ENCODE assay signal across 16 mouse cellular contexts in the genomic region with DNA sequence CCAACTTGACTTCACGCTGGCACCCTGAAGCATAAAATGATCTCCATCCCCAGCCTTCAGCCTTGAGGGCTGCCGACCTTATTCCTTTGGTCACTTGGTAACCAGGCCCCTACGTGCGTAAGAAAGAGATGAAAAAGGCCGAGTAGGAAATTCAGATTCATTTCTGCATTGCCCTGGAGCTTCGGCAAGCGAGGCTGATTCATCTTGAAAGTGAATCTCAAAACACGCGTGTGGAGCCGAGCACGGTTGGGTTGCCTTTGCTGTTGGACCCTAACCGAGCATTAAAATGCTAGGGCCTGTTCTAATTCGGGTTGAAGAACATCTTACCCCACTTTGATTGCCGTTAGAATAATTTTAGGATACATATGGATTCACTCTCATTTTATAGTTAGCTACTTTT. TPM values are rescaled to one million over a fixed set of nuclear protein-coding genes. Genes with fewer than 3 reads are reported as not detected.
"Had no signal": no experiment of that assay in that cellular context is flagged by ENCODE, and none has a peak within 500 bp of the region (broad histone marks: within the 10 kb centered on the region; RNA-seq: fewer than 3 reads in every experiment).

No protein-coding gene starts in this region.

- DNase-seq: lung, adult 2 months; lung, postnatal 14 days; lung, postnatal 36 days; retina, postnatal 1 day; right cerebral cortex, adult 18-20 months; right cerebral cortex, postnatal 25 days; right cerebral cortex, postnatal 4 days; spleen, adult 18-20 months; thymus, adult 18-20 months; thymus, postnatal 14 days; thymus, postnatal 36 days had no signal

- ATAC-seq: lung, postnatal 0 days; midbrain, embryonic 13.5 days; midbrain, embryonic 15.5 days had no signal

RNA-seq across cellular contexts. Expression of a gene that starts 28.6 kb away (rescaled TPM):
- total RNA-seq: monocyte, adult 5-6 weeks; neutrophil, adult 5-6 weeks had no signal
